Mouse (Mus musculus): ENCODE data around the gene Lin7a.
"Not testable (repeated sequence)": the region's sequence is repeated elsewhere in the genome, so short reads cannot be mapped to it uniquely, and the experiment has no call there.

The Lin7a gene

DNA sequence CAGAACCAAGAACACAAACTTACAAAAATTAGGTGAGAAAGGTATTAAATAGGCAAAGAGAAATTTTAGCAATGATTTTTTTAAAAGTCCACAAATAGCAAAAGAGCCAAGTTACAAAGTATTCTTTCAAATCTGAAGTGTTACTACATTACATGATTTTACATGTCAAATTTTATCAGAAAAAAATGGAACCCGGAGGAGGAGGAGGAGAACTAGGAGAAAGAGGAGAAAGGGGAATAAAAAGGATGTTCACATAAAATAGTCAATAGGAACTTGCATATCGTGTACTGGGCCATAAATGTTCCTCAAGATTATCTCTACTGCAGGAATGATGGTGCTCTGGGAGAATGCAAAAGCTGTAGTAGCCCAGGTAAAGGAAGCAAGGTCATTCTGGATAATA lies 34.4 kb upstream of the Lin7a start:
- no peak for ATAC-seq (ENCODE audit: low TSS enrichment)

DNA sequence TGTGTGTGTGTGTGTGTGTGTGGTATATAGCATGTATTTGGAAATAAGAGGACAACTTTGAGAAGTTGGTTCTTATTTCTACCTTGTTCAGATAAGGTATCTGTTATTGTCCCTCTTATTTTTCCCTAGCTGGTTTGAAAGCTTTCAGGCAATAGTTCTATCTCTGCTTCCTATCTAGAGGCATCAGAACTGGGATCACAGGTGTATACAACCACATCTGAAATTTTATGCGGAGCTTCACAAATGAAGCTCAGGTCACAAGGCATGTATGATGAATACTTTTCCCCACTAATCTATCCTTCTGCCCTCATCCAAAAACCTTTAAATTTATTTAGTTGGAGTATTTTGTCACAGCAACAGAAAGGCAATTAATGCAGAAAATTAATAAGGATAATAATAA lies 33.8 kb upstream of the Lin7a start:
- no peak for ATAC-seq (ENCODE audit: low TSS enrichment)

- no peak for ATAC-seq (ENCODE audit: low TSS enrichment)
These were observed 33.2 kb upstream of the Lin7a start for GRCm38 (mm10) chr10:107238151-107238860.

- no peak for ATAC-seq (ENCODE audit: low TSS enrichment)
These were observed 32.5 kb upstream of the Lin7a start for GRCm38 (mm10) chr10:107238861-107239435.

- no peak for ATAC-seq (ENCODE audit: low TSS enrichment)
These were observed 31.7 kb upstream of the Lin7a start for GRCm38 (mm10) chr10:107239651-107240330.

GRCm38 (mm10) chr10:107240446-107240845 lies 31.0 kb upstream of the Lin7a start:
- ATAC-seq (ENCODE audit: low TSS enrichment): no peak

GRCm38 (mm10) chr10:107240986-107241385 lies 30.5 kb upstream of the Lin7a start:
- no peak for ATAC-seq (ENCODE audit: low TSS enrichment)

DNA sequence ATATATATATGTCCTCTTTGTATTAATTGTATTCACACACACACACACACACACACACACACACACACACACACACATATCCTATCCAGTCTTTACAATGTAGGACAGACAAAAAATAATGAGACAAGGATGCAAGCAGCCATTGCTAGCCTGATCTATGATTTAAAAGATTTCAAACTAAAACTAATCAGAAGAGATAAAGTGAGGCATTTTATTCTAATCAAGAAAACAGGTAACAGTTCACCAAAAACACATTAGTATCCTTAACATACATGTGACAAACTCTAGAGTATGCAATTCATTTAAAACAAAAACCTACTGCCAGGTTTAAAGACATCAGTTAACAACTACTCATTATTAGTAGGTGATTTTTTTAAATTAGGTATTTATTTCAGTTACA lies 30.1 kb upstream of the Lin7a start:
- ATAC-seq (ENCODE audit: low TSS enrichment): no peak

GRCm38 (mm10) chr10:107241999-107242398 lies 29.5 kb upstream of the Lin7a start:
- not testable (repeated sequence) for ATAC-seq (ENCODE audit: low TSS enrichment)

DNA sequence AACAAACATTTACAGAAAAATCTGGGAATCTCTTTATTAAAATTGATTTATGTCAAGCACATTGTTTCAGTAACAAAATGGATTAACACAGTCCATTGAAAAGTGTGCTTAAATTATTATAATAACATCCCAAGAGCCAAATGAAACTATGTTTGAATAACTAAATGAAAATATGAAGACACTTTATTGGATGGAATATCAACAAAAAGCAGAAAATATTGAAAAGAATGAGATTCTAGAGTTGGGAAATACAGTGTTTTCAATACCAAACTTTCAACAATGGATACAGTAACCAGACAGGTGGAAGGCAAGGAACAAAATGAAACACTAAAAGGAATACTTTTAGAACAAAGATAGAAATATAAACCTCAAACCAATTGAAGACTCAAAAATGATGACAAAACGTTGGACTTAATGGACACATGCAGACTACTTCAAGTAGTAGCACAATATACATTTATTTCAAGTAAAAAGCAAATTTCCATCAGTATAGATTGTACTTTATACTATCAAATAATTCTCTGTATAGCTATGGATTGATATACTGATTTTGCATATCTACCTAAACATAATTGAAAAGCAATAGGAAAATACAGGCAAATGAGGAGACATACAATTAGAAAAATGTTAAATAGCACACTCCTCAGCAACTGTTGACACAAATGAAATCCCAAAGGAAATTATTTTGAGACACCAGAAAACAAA lies 28.6 kb upstream of the Lin7a start:
- ATAC-seq (ENCODE audit: low TSS enrichment): no peak

DNA sequence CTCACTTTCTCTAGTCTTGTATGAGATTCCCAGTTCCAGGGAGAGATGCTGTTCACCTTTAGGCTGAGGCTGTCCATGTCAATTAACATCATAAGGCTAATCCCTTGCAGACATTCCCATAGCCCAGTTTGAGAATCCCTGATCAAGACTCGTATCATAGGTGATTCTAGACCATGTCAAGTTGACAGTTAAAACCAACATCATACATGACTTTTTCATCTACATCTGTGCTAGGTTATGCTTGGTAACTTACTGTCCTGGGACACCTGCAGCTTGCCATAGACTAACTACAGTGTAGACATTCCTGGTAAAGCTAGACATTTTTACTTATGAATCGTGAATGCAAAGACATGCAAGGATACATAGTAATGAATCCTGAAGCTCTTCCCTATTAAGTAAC lies 27.3 kb upstream of the Lin7a start:
- ATAC-seq (ENCODE audit: low TSS enrichment): no peak

- ATAC-seq (ENCODE audit: low TSS enrichment): no peak
These were observed 26.6 kb upstream of the Lin7a start for GRCm38 (mm10) chr10:107244691-107245530.

GRCm38 (mm10) chr10:107245531-107245840 lies 26.0 kb upstream of the Lin7a start:
- no peak for ATAC-seq (ENCODE audit: low TSS enrichment)

DNA sequence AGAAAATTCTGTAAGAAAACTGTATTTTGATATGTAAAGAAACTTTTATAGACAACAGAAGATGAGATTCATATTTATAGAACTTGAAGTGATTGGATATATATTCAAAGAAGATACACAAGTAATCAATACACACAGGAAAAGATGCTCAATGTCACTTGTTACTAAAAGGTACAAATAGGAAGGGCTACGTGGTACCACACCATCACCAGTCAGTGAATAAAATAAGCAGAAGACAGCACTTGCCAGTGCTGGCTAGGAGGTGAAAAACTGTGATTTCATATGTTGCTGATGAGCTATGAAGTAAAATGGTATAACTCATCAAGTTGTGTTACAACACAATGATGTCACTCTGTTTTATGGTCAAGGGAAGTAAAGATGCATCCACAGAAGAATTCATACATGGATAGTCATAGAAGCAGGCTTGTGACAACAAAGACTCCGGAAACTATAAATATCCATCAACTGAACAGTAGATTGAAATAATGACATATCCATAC lies 25.5 kb upstream of the Lin7a start:
- ATAC-seq (ENCODE audit: low TSS enrichment): no peak

GRCm38 (mm10) chr10:107247001-107247670 lies 24.4 kb upstream of the Lin7a start:
- ATAC-seq (ENCODE audit: low TSS enrichment): no peak

DNA sequence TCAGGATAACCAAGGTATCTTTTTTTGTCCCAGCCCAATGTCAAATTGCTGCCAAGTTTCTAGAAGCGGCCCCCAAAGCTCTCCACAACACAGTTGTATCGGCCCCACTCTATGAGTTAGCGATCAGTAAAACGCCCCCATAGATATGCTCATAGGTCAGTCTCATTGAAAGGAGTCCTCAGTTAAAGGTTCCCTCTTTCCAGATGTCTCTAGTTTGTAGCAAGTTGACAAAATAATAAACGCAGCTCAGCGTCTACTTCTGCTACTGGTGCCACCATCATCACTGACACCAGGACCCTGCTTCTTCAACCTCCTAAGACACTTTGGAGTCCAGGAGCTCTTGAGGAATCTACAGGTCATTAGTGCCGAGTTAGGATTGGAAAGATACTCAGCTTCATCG lies 23.0 kb upstream of the Lin7a start:
- no peak for ATAC-seq (ENCODE audit: low TSS enrichment)

DNA sequence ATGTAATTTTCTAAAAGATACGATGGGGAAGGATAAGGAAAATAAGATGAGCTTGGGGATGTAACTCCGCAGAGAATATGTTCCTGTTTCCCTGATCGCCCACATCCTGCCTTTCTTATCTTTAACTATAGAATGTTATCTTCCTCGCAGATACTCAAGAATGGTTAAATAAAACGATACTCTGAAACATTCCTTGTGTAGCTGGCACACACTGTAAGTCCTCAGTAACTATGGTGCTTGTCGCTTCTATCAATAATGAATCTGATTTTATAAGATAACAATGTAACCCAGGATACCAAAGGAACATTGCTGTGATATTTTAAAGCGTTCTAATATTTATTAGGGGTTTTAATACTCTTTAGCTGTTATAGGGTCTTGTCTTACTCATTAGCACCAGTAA lies 22.4 kb upstream of the Lin7a start:
- no peak for ATAC-seq (ENCODE audit: low TSS enrichment)

DNA sequence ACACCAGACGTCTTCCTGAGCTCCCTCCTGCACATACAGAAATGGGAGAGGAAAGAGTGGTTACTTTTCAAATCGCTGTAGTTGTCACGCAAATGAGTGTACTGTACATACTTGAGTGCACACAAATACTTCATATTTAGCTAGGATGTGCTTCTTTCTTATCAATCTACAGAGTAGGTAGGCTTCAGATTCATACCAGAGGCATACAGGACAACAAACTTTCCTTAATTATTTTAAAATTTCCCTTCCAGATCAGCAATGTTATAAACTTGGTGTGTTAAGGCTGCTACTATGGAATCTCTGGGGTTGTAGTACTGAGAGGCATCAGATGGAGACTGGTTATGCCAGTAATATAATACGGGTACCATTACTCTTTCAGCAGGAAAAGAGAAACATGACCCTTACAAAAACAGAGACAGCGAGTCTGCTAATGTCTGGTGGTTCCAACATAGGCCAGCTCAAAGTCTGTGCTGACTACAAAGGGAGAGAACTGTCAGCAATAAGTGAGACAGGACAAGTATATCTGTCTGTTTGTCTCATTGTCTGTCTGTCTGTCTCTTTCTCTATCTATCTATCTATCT lies 21.8 kb upstream of the Lin7a start:
- no peak for ATAC-seq (ENCODE audit: low TSS enrichment)

- ATAC-seq (ENCODE audit: low TSS enrichment): no peak
These were observed 20.9 kb upstream of the Lin7a start for GRCm38 (mm10) chr10:107250346-107251210.

- no peak for ATAC-seq (ENCODE audit: low TSS enrichment)
These were observed 20.2 kb upstream of the Lin7a start for GRCm38 (mm10) chr10:107251271-107251670.
